Mouse (Mus musculus) myocyte (in vitro differentiated cells): ENCODE measurements around the gene Wdr34.
"Not testable (repeated sequence)": the region's sequence is repeated elsewhere in the genome, so short reads cannot be mapped to it uniquely, and the experiment has no call there.

Experiments used
- TCF3 ChIP-seq: IDR thresholded peaks from one replicate; pipeline ENCODE4 v1.6.1; 2011; ENCODE audit warnings: low read depth, control low read depth; ENCODE audit not compliant: insufficient read length
- USF1 ChIP-seq: IDR thresholded peaks from one replicate; pipeline ENCODE4 v1.6.1; 2011; ENCODE audit warnings: low read depth, mild to moderate bottlenecking, control low read depth, moderate library complexity

DNA sequence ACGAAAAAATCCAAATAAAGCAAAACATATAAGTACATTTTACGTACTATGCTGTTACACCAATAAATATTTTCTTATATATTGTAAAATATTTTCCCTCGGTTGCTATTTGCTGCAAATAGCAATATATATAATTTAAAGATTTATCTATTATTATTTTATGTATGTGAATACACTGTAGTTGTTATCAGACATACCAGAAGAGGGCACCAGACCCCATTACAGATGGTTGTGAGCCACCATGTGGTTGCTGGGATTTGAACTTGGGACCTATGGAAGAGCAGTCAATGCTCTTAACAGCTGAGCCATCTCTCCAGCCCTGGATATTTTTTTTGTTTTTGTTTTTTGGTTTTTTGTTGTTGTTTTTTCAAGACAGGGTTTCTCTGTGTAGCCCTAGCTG is 6.6 kb upstream of the Wdr34 start:
- not testable (repeated sequence) for TF ChIP-seq USF1, TCF3
